Mouse (Mus musculus): ENCODE measurements around the gene Mecom. TPM values are rescaled to one million over a fixed set of nuclear protein-coding genes. Genes with fewer than 3 reads are reported as not detected.

Gene Mecom
- polyA plus RNA-seq, 1 experiment from 2014 or later, result 10.3 TPM

GRCm38 (mm10) chr3:29959051-29959450 is 588.8 kb downstream of the Mecom start:
- 61% methylated on average over 3 of the region's 3 CpGs for WGBS
- H3K36me3 ChIP-seq, result no peaks in the 10 kb centered on the region

GRCm38 (mm10) chr3:29957365-29958236 is 590.2 kb downstream of the Mecom start:
- no peak overlapping the region for H3K4me3 ChIP-seq
- no peak for ATAC-seq (ENCODE audit: insufficient number of reproducible peaks, insufficient read depth, low FRiP score, low TSS enrichment, low read depth)
- 68% methylated on average over 10 of the region's 10 CpGs for WGBS
- no peaks in the 10 kb centered on the region for H3K36me3 ChIP-seq
- H3K4me2 ChIP-seq, result no peak overlapping the region
- peaks cover 7% of the 10 kb centered on the region for H3K4me1 ChIP-seq
- no peaks in the 10 kb centered on the region for H3K9me3 ChIP-seq
- no peak overlapping the region; the same call in 1 of the 2 replicates for H3K27ac ChIP-seq
- H3K27me3 ChIP-seq, result no peaks in the 10 kb centered on the region
- no peak overlapping the region for H3K9ac ChIP-seq

More at GRCm38 (mm10) chr3:29959051-29959450, 588.8 kb downstream of the Mecom start:
- H3K27me3 ChIP-seq, result no peaks in the 10 kb centered on the region
- no peak for ATAC-seq (ENCODE audit: insufficient number of reproducible peaks, insufficient read depth, low FRiP score, low TSS enrichment, low read depth)
- no peaks in the 10 kb centered on the region for H3K9me3 ChIP-seq
- H3K4me1 ChIP-seq, result peaks cover 7% of the 10 kb centered on the region
- no peak overlapping the region for H3K4me2 ChIP-seq
- no peak overlapping the region for H3K4me3 ChIP-seq
- H3K27ac ChIP-seq, result no peak overlapping the region
- H3K9ac ChIP-seq, result no peak overlapping the region

DNA sequence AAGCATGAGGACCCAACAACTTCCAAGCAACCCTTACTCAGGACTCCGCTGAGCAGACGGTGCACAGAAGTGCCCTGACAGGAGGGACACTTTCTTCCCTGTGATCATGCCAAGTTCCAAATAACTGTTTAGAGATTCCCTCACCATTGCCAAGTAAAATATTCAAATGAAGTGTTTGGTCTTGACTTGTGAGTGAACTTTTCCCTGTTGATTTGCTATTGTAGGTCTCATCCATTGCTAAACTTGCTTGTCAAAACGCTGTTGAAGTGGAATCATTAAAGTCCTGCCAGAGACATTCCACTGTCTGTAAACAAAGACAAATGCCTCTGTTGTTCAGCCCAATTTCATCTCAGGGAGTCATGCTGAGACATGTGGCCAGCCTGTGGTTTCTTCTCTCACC is 594.5 kb downstream of the Mecom start:
- Histone ChIP-seq H3K9ac (no peak overlapping the region), H3K27ac (peak overlapping the region; percentile 12; the same call in 1 of the 2 replicates), H3K9me3 (no peaks in the 10 kb centered on the region), H3K27me3 (no peaks in the 10 kb centered on the region), H3K4me1 (peaks cover 7% of the 10 kb centered on the region), H3K4me2 (no peak overlapping the region), H3K4me3 (no peak overlapping the region), H3K36me3 (no peaks in the 10 kb centered on the region)
- 53% methylated on average over 3 of the region's 3 CpGs for WGBS
- peak; percentile 59; the same call in 1 of the 2 replicates for ATAC-seq (ENCODE audit: insufficient number of reproducible peaks, insufficient read depth, low FRiP score, low TSS enrichment, low read depth)

- Histone ChIP-seq H3K9me3 (no peaks in the 10 kb centered on the region), H3K4me2 (no peak overlapping the region), H3K27me3 (no peaks in the 10 kb centered on the region), H3K4me3 (no peak overlapping the region), H3K36me3 (no peaks in the 10 kb centered on the region), H3K27ac (no peak overlapping the region), H3K9ac (no peak overlapping the region), H3K4me1 (no peaks in the 10 kb centered on the region)
- ATAC-seq (ENCODE audit: insufficient number of reproducible peaks, insufficient read depth, low FRiP score, low TSS enrichment, low read depth), result no peak
- 67% methylated on average over 5 of the region's 5 CpGs for WGBS
Observed at GRCm38 (mm10) chr3:29950853-29951252, 597.0 kb downstream of the Mecom start.

DNA sequence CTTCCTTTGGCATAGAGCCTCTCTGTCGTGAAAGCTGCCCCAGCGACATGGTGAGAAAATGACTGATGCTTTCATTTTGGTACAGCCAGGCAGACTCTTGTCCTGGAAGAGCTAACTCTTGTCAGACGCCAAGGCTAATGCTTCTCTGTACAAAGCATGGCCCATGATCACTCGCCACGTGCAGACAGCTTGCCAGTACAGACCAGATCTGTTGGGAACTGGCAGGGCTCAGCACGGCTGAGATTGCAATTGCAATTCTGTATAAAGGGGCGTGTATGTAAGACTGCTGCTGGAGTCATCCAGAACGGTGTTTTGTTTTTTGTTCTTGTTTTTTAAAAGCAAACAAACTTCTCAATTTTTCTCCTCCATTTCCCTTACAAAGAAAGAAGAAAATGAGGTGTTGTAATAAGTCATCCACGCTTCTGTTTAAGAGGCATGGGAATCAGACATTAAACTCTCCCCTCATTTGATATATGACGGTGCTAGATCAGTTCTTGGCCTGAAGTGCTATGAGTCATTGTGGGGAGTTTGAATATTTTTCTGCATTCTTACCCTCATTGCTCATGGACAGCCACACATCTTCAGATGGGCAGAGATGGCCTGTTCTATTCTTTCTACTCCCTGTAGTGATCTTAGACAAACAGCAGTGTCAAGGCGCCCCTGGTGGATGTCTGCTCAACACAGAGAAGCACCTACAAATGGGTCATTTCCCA is 644.1 kb downstream of the Mecom start:
- WGBS, result 78% methylated on average over 11 of the region's 11 CpGs
- no peak overlapping the region for H3K27ac ChIP-seq
- H3K4me3 ChIP-seq, result no peak overlapping the region
- no peak for ATAC-seq (ENCODE audit: insufficient number of reproducible peaks, insufficient read depth, low FRiP score, low TSS enrichment, low read depth)
- no peak overlapping the region for H3K9ac ChIP-seq
- H3K4me1 ChIP-seq, result no peaks in the 10 kb centered on the region
- H3K4me2 ChIP-seq, result no peak overlapping the region
- H3K27me3 ChIP-seq, result no peaks in the 10 kb centered on the region
- H3K9me3 ChIP-seq, result no peaks in the 10 kb centered on the region
- no peaks in the 10 kb centered on the region for H3K36me3 ChIP-seq

Other genes with a start within 250 kb of the Mecom start
- gene Actrt3, start 51.9 kb upstream of the Mecom start, polyA plus RNA-seq (2015; fragmentation: Nextera tagmentation; extraction: Ambion mirVana), result 0.10 TPM in 1 of 2 replicates, not detected in the other
- gene Mynn, start 54.1 kb upstream of the Mecom start, polyA plus RNA-seq (2015; fragmentation: Nextera tagmentation; extraction: Ambion mirVana), result 33.2 and 35.6 TPM in 2 replicates
- not detected in 2 replicates for gene Lrriq4, start 96.5 kb upstream of the Mecom start, polyA plus RNA-seq (2015; fragmentation: Nextera tagmentation; extraction: Ambion mirVana)
- gene Lrrc34, start 99.9 kb upstream of the Mecom start, polyA plus RNA-seq (2015; fragmentation: Nextera tagmentation; extraction: Ambion mirVana), result 1.3 and 1.4 TPM in 2 replicates
- gene Lrrc31, start 151.8 kb upstream of the Mecom start, polyA plus RNA-seq (2015; fragmentation: Nextera tagmentation; extraction: Ambion mirVana), result not detected in 2 replicates
- not detected in 2 replicates for gene Samd7, start 198.3 kb upstream of the Mecom start, polyA plus RNA-seq (2015; fragmentation: Nextera tagmentation; extraction: Ambion mirVana)
- gene Sec62, start 244.9 kb upstream of the Mecom start, polyA plus RNA-seq (2015; fragmentation: Nextera tagmentation; extraction: Ambion mirVana), result 91.9 and 95.2 TPM in 2 replicates

Measured in embryonic facial prominence, embryonic 13.5 days (tissue).